Mouse (Mus musculus) CH12.LX (cell line): ENCODE results near the gene Lin52. TPM values are rescaled to one million over a fixed set of nuclear protein-coding genes. Genes with fewer than 3 reads are reported as not detected.

Experiments used
- DNase-seq: peaks from one replicate; pipeline ENCODE4 v3.0.0-alpha.2; 2013; ENCODE audit errors: extremely low read depth
- H3K27ac ChIP-seq: 2 replicates; pipeline ENCODE4 v1.5.1; 2012; ENCODE audit warnings: low read depth, mild to moderate bottlenecking, control low read depth, moderate library complexity; ENCODE audit not compliant: insufficient read depth
- H3K27me3 ChIP-seq: replicated peaks from 2 replicates; pipeline ENCODE3; 2012; ENCODE audit warnings: inconsistent platforms
- H3K36me3 ChIP-seq, 2 experiments: replicated peaks in 1 of 2; 2 replicates each; pipeline versions ENCODE3 to v1.6.1; 2012; ENCODE audit warnings: inconsistent platforms in 1 of 2, low read length in 1 of 2, mild to moderate bottlenecking in 1 of 2, mixed read lengths in 1 of 2, moderate library complexity in 1 of 2; ENCODE audit not compliant: control insufficient read depth in 1 of 2, insufficient read depth in 1 of 2
- H3K4me1 ChIP-seq, 2 experiments: 2 replicates each; pipeline ENCODE4 v1.6.1; 2012; ENCODE audit warnings: inconsistent platforms in 1 of 2, moderate library complexity in 1 of 2; ENCODE audit not compliant: insufficient read depth in 2 of 2, control insufficient read depth in 1 of 2
- H3K4me2 ChIP-seq: 2 replicates; pipeline ENCODE4 v1.6.1; 2012; ENCODE audit warnings: low read depth, mild to moderate bottlenecking, control low read depth; ENCODE audit not compliant: poor library complexity, insufficient read depth, severe bottlenecking
- H3K4me3 ChIP-seq, 3 experiments: fragments of 150-350 bp in 1 of 3; sonication (generic) in 1 of 3; replicated peaks in 1 of 3; 2 replicates each; pipeline versions ENCODE3 to v1.5.1; 2011 to 2012; ENCODE audit warnings: low read depth in 2 of 3, low read length in 2 of 3, mild to moderate bottlenecking in 2 of 3, moderate library complexity in 2 of 3, control low read depth in 1 of 3, improper control_type of control experiment in 1 of 3, inconsistent platforms in 1 of 3, mixed read lengths in 1 of 3; ENCODE audit not compliant: poor library complexity in 1 of 3
- H3K79me2 ChIP-seq: replicated peaks from 2 replicates; pipeline ENCODE4 v1.6.1; 2012; ENCODE audit warnings: mild to moderate bottlenecking, moderate library complexity; ENCODE audit not compliant: control insufficient read depth, poor library complexity, insufficient read depth, severe bottlenecking; ENCODE audit errors: extremely low read depth
- H3K9ac ChIP-seq: 2 replicates; pipeline ENCODE4 v1.6.1; 2012; ENCODE audit warnings: low read depth, mild to moderate bottlenecking, control low read depth, moderate library complexity; ENCODE audit not compliant: insufficient read depth
- H3K9me3 ChIP-seq: replicated peaks from 2 replicates; pipeline ENCODE3; 2012; ENCODE audit warnings: low read length, inconsistent platforms, mixed read lengths
- BHLHE40 ChIP-seq: IDR thresholded peaks from 2 replicates; pipeline ENCODE4 v1.6.1; 2011; ENCODE audit warnings: mild to moderate bottlenecking, low read depth, low read length, improper control_type of control experiment
- E2F4 ChIP-seq: IDR thresholded peaks from 2 replicates; pipeline ENCODE4 v1.6.1; 2011; ENCODE audit warnings: low read depth, low read length, improper control_type of control experiment; ENCODE audit not compliant: insufficient replicate concordance
- ELF1 ChIP-seq: IDR thresholded peaks from 2 replicates; pipeline ENCODE4 v1.6.1; 2014; ENCODE audit warnings: low read depth, mild to moderate bottlenecking, inconsistent platforms, low read length, improper control_type of control experiment
- EP300 ChIP-seq: IDR thresholded peaks from 2 replicates; pipeline ENCODE4 v1.6.1; 2011; ENCODE audit warnings: low read length, improper control_type of control experiment
- ETS1 ChIP-seq: conservative IDR thresholded peaks from 2 replicates; pipeline ENCODE4 v1.6.1; 2012; ENCODE audit warnings: low read depth, mild to moderate bottlenecking, inconsistent platforms, low read length, improper control_type of control experiment, moderate library complexity
- GABPA ChIP-seq: IDR thresholded peaks from 2 replicates; pipeline ENCODE4 v1.6.1; 2012; ENCODE audit warnings: low read depth, low read length, improper control_type of control experiment, inconsistent platforms; ENCODE audit not compliant: insufficient replicate concordance
- HCFC1 ChIP-seq: IDR thresholded peaks from 2 replicates; pipeline ENCODE4 v1.6.1; 2012; ENCODE audit warnings: low read depth, mild to moderate bottlenecking, inconsistent platforms, low read length, improper control_type of control experiment
- MAFK ChIP-seq: IDR thresholded peaks from 2 replicates; pipeline ENCODE4 v1.6.1; 2011; ENCODE audit warnings: low read length, improper control_type of control experiment; ENCODE audit not compliant: insufficient replicate concordance
- MAX ChIP-seq: IDR thresholded peaks from 2 replicates; pipeline ENCODE4 v1.6.1; 2011; ENCODE audit warnings: low read length, improper control_type of control experiment
- MXI1 ChIP-seq: IDR thresholded peaks from 2 replicates; pipeline ENCODE4 v1.6.1; 2011; ENCODE audit warnings: mild to moderate bottlenecking, low read depth, low read length, improper control_type of control experiment
- NRF1 ChIP-seq: IDR thresholded peaks from 2 replicates; pipeline ENCODE4 v1.6.1; 2014; ENCODE audit warnings: low read depth, mild to moderate bottlenecking, inconsistent platforms, low read length, improper control_type of control experiment, moderate library complexity
- POLR2A ChIP-seq: IDR thresholded peaks from 2 replicates; pipeline ENCODE4 v1.6.1; 2011; ENCODE audit warnings: low read depth, mild to moderate bottlenecking, improper control_type of control experiment, low read length
- POLR2AphosphoS2 ChIP-seq: IDR thresholded peaks from 2 replicates; pipeline ENCODE4 v1.6.1; 2011; ENCODE audit warnings: low read depth, low read length, improper control_type of control experiment
- SMC3 ChIP-seq: IDR thresholded peaks from 2 replicates; pipeline ENCODE4 v1.6.1; 2011; ENCODE audit warnings: low read depth, low read length, improper control_type of control experiment
- TBP ChIP-seq: conservative IDR thresholded peaks from 2 replicates; pipeline ENCODE4 v1.6.1; 2011; ENCODE audit warnings: low read depth, low read length, improper control_type of control experiment
- ZC3H11A ChIP-seq: IDR thresholded peaks from 2 replicates; pipeline ENCODE4 v1.6.1; 2012; ENCODE audit warnings: low read depth, mild to moderate bottlenecking, inconsistent platforms, low read length, improper control_type of control experiment
- dilution Hi-C: fragments of 300-500 bp; cut with MboI; formaldehyde crosslinking; loops from 2 replicates; pipeline ENCODE4 v1.14.3; 2020; ENCODE audit warnings: low sequenced_read_pairs; ENCODE audit not compliant: extremely low pct_unique_long_range_greater_than_20kb, extremely low pct_ligation_motif_present
- in situ Hi-C: fragments of 300-500 bp; cut with MboI; formaldehyde crosslinking; loops from 3 replicates; pipeline ENCODE4 v1.14.3; 2019; ENCODE audit warnings: low sequenced_read_pairs, low pct_ligation_motif_present, low pct_unique_long_range_greater_than_20kb, mixed read lengths
- polyA plus RNA-seq: library from polyadenylated mRNA; unstranded; fragments of >175 nt; gene quantifications from 2 replicates; pipeline ENCODE4 v1.2.1, GENCODE M21; 2012; ENCODE audit warnings: low read depth; ENCODE audit not compliant: insufficient read length
- total RNA-seq, 2 experiments: library from RNA; depleted of rRNA; stranded (reverse); fragments of 300-350 nt in 1 of 2; fragments of >200 nt in 1 of 2; gene quantifications; 2 replicates each; pipeline ENCODE4 v1.2.3; 2012 to 2014

Lin52 gene
- total and polyA plus RNA-seq, 3 experiments: 5.9 to 16.2 (median 8.7) TPM

GRCm38 (mm10) chr12:84442526-84442925, 8.7 kb upstream of the Lin52 start:
- Histone ChIP-seq H3K4me3 (no peak overlapping the region), H3K79me2 (no peaks in the 10 kb centered on the region), H3K9ac (no peak overlapping the region), H3K9me3 (no peaks in the 10 kb centered on the region), H3K4me2 (no peak overlapping the region), H3K27ac (no peak overlapping the region), H3K27me3 (peaks cover 6% of the 10 kb centered on the region), H3K36me3 (no peaks in the 10 kb centered on the region), H3K4me1 (no peaks in the 10 kb centered on the region)
- TF ChIP-seq ELF1 (no peak), MXI1 (no peak), HCFC1 (no peak), GABPA (no peak), NRF1 (no peak), EP300 (no peak), MAX (no peak), E2F4 (no peak), SMC3 (no peak), TBP (no peak), ZC3H11A (no peak)
- in situ Hi-C loops (no loop called here), dilution Hi-C loops (no loop called here)
- no peak for DNase-seq

- peaks cover 7% of the 10 kb centered on the region for H3K79me2 ChIP-seq
- no peak overlapping the region for H3K4me3 ChIP-seq
- no peak overlapping the region for H3K9ac ChIP-seq
- peaks cover 6% of the 10 kb centered on the region for H3K27me3 ChIP-seq
- H3K4me2 ChIP-seq: no peak overlapping the region
- in situ Hi-C loops (no loop called here), dilution Hi-C loops (no loop called here)
- H3K9me3 ChIP-seq: no peaks in the 10 kb centered on the region
- TF ChIP-seq SMC3 (no peak), MAFK (no peak), ETS1 (no peak), POLR2A (no peak), BHLHE40 (no peak)
- peaks cover 0 to 11% of the 10 kb centered on the region in 2 experiments; a peak in 2 of 4 replicates for H3K4me1 ChIP-seq
- H3K27ac ChIP-seq: no peak overlapping the region
- H3K36me3 ChIP-seq: no peaks in the 10 kb centered on the region
- DNase-seq: no peak
Measured at GRCm38 (mm10) chr12:84447386-84447785, 3.8 kb upstream of the Lin52 start.

- no peak overlapping the region for H3K4me3 ChIP-seq
- TF ChIP-seq POLR2AphosphoS2 (no peak), ETS1 (no peak), ELF1 (no peak)
- no peak overlapping the region for H3K27ac ChIP-seq
- H3K27me3 ChIP-seq: peaks cover 6% of the 10 kb centered on the region
- no peak overlapping the region for H3K4me2 ChIP-seq
- dilution Hi-C loops: no loop called here
- H3K4me1 ChIP-seq: peaks cover 0 to 19% of the 10 kb centered on the region in 2 experiments; a peak in 2 of 4 replicates
- peaks cover 0 to 1% of the 10 kb centered on the region in 2 experiments for H3K36me3 ChIP-seq
- DNase-seq: no peak
- H3K79me2 ChIP-seq: peaks cover 15% of the 10 kb centered on the region
- H3K9me3 ChIP-seq: no peaks in the 10 kb centered on the region
- in situ Hi-C loops: no loop called here
- no peak overlapping the region for H3K9ac ChIP-seq
Measured at GRCm38 (mm10) chr12:84448181-84448580, 3.0 kb upstream of the Lin52 start.
